Mouse (Mus musculus): Measurements from ENCODE around the gene Doc2b. TPM values are rescaled to one million over a fixed set of nuclear protein-coding genes. Genes with fewer than 3 reads are reported as not detected.

The Doc2b gene
- total RNA-seq, 2 experiments from 2014 or later = 1.1 to 1.6 TPM

DNA sequence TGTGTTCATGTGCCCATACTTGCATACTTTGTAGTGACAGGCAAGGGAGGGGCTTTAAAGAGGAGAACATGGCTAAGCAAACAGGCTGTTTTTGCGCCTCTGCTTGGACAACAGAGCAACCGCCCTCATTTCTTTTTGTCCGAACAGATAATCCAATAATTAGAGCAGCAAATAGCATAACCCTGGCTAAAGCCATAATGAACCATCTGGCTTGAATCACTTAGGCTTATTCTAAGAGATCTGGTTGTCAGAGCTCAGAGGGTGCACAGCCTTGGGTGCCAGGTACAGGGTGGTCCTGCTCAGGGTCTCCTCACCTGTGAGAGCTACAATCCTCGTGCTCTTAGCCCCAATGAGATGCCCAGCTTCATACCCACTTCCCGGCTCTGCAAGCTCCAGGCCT lies 2.5 kb downstream of the Doc2b start:
- DNase-seq (ENCODE audit: low spot score in 2 of 2) = no peak

DNA sequence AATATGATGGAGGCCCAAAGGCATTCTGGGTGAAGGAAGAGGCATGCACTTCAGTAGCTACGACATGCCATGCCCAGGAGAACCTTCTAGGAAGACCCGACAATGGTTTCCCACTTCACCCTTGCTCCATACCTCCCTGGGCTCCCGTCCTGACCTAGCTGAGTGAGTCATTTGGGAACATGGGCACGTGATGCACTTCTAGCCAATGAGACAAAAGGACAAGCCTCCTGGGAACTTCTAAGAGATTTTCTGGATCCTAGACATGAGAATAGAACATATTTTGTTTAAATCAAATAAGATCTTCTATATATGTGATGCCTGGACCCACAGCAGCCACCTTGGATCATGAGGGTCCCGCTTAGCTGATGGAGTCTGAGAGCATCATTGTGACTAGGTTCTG lies 3.3 kb downstream of the Doc2b start:
- DNase-seq (ENCODE audit: low spot score in 2 of 2) = no peak

- DNase-seq (ENCODE audit: low spot score in 2 of 2) = no peak
Observed at GRCm38 (mm10) chr11:75785897-75786296, 10.0 kb downstream of the Doc2b start.

DNA sequence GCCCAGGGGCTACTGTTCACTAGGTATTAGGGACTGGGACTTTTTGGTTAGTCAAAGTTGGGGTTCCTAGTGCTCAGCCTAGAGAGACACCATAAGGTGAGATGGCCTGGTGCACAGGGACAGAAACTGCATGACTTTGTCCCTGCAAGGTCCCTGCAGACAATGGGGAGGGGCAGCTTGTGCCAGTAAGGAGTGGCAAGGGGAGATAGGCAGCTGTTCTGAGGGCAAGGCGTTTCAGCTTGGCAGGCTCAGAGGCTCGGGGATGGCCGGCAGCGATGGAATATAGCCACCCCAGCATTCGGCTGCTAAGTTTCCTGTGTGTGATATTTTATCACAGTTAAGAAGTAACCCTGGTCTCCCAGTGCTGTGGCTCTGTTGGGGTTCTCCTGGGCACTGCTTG lies 12.1 kb downstream of the Doc2b start:
- no peak for DNase-seq (ENCODE audit: low spot score in 2 of 2)

DNA sequence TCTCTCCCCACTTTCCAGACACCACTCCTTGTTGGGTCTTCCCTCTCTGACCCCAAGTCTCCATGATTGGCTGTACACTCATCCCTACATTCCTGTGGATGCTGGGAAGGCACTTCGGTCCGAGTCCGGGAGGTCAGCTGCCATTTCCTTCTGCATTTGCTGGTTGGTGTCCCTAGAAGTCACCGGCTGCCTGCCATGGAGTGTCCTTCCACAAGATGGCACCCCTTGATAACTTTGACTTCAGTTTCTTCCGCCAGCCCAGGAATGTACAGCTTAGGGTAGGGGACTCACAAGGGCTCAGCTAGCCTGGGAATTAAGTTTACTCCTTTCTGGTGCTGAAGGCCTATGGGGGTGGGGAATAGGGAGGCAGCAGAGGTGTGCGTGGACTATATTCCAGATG lies 13.9 kb downstream of the Doc2b start:
- DNase-seq (ENCODE audit: low spot score in 2 of 2) = peak in 1 of 2 experiments; percentile 63

DNA sequence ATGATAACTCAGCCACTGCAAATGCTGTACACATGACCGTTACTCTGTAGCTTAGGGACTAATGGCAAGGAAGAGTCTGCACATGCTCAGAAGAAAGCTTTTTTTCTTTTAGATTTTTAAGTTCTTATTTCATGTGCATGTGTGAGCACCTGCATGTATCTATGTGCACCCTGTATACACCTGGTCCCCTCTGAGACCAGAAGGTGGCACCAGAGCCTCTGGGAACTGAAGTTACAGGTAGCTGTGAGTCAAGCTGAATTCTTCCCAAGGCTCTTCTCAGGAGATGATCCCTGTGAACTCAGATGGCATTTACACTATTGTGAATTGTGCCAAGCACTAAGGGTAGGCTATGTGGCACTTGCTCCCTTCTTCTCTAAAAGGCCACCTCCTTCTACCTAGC lies 19.9 kb downstream of the Doc2b start:
- no peak for DNase-seq (ENCODE audit: low spot score in 2 of 2)

DNA sequence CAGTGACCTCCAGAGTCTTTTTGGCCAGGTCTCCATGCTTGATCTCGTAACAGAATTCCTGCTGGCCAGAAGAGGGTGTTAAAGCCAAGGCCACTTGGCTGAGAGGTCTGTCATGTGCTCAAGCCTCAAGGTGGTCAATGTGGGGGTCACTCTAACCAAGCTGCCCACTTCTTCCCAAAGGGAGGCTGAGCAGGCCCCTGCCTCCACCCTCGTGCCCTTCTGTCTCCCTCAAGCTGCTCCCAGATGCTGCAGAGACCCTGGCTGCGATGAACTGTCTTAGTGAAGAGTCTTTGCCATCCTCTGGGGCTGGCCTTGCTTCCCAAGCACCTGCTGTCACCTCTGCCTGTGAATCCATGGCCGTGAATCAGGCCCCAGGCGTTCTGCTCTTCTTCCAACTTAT lies 23.3 kb downstream of the Doc2b start:
- no peak for DNase-seq (ENCODE audit: low spot score in 2 of 2)

- DNase-seq (ENCODE audit: low spot score in 2 of 2) = peak; percentile 79 to 86
Observed at GRCm38 (mm10) chr11:75769206-75769605, 26.6 kb downstream of the Doc2b start.

GRCm38 (mm10) chr11:75768091-75768989 lies 27.5 kb downstream of the Doc2b start:
- no peak for DNase-seq (ENCODE audit: low spot score in 2 of 2)

- DNase-seq (ENCODE audit: low spot score in 2 of 2) = no peak
Observed at GRCm38 (mm10) chr11:75767014-75767413, 28.8 kb downstream of the Doc2b start.

DNA sequence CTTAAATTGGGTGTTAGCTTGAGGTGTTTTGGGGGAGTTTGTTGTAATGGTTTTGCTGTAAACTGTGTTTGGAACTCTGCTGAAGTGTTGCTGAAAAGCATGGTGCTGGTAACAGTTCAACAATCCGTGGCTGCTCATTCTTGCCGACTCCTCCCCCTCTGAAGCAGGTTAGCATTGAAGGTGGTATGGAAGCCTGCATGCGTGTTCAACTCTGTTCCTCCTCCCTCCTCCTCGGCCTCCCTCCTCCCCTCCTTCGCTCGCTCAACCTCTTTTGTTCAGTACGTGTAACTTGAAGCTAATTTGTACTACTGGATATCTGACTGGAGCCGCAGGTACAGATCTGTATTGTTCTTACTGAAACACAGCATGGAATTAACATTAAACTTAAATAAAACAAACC lies 30.7 kb downstream of the Doc2b start:
- no peak for DNase-seq (ENCODE audit: low spot score in 2 of 2)

GRCm38 (mm10) chr11:75764521-75765023 lies 31.3 kb downstream of the Doc2b start:
- DNase-seq (ENCODE audit: low spot score in 2 of 2) = no peak

GRCm38 (mm10) chr11:75762708-75763107 lies 33.1 kb downstream of the Doc2b start:
- DNase-seq (ENCODE audit: low spot score in 2 of 2) = no peak

DNA sequence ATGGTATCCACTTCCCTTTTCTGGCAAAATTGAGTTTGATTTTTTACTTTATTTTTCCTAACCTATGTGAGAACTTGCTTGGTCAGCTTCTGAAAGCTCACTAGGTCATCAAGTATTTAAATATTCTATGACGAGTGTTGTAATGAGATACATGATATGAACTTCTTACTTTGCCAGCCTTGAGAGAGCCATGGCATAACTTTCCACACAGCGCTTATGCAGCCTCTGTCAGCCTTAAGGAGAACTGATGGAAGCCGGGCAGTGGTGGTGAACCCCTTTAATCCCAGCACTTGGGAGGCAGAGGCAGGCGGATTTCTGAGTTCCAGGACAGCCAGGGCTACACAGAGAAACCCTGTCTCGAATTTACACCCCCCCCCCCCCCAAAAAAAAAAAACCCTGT lies 35.1 kb downstream of the Doc2b start:
- DNase-seq (ENCODE audit: low spot score in 2 of 2) = no peak

DNA sequence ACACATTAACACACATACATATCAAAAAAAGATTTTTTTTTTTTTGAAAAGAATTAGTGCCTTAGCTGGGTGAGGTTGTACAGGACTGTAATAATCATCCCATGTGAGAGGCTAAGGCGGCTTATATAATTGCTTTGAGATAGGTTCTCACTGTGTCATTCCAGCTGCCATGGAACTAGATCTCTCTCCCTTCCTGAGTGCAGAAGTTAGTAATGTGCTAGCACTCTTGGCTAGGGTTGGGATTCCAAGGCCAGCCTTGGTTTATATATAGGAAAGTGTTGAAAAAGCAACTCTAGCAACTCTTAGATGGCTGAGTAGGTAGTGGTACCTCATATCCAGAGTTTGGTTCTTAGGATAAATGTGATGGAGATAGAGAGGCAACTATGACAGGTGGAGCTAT lies 37.3 kb downstream of the Doc2b start:
- DNase-seq (ENCODE audit: low spot score in 2 of 2) = no peak

DNA sequence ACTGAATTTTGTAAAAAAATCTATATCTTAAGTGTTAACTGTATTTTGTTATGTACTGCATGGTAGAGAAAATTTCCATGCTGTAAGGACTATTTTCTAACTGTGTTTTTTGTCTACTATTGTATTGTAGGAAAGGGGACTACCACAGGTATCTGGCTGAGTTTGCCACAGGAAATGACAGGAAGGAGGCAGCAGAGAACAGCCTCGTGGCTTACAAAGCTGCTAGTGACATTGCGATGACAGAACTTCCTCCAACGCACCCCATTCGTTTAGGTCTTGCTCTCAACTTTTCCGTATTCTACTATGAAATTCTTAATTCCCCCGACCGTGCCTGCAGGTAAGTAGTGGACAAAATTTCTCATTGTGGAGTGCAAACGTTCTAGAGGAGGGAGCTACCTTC lies 39.2 kb downstream of the Doc2b start:
- DNase-seq (ENCODE audit: low spot score in 2 of 2) = no peak

DNA sequence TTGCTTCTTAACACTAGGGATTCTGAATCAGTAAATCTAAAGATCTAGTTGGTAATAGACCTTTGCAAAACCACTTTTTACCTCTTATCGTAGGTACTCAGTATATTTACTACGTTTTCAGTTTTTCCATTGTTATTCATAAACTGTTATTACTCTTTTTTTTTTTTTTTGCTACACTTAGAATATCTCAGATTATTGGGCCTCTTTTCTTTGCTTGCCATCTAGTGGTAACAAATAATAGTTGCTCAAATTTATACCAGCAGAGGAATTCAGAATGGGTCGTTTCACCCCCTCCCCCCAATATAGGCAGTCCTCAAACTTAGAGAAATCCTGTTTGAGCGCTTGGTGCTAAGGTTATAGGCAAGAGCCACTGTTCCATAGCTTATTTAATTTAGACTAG lies 44.8 kb downstream of the Doc2b start:
- no peak for DNase-seq (ENCODE audit: low spot score in 2 of 2)

DNA sequence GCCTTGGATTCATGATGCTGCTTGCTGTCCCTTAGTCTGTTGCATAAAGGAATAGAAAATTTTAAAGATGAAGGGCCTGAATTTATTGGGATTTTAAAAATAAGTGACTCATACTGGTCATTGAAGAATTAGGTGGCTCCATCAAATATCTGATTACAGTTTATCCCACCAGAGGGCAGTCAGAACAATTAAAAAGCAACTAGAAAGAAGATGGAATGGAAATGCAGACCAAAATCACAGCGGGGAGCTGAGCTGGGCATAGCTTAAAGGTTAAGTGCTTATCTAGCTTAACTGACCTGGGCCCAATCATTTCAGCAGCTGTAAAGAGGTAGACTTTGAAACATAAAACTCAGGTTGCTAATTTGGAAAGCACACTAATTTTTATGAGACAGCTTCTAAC lies 45.3 kb downstream of the Doc2b start:
- no peak for DNase-seq (ENCODE audit: low spot score in 2 of 2)

DNA sequence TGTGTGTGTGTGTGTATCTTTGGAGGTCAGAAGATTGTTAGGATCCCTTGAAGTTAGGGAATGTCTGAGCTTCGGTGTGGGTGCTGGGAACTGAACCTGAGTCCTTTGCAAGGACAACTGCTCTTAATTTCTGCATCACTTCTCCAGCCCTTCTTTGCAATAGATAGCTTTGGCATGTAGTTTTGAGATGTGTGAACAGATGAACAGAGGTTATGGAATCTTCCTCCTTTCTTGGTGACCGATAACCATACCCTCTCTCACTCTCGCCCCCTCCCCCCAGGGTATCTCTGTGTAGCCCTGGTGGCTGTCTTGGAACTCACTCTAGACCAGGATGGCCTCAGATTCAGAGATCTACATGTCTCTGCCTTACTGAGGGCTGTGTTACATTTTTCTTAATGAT lies 51.1 kb downstream of the Doc2b start:
- no peak for DNase-seq (ENCODE audit: low spot score in 2 of 2)

DNA sequence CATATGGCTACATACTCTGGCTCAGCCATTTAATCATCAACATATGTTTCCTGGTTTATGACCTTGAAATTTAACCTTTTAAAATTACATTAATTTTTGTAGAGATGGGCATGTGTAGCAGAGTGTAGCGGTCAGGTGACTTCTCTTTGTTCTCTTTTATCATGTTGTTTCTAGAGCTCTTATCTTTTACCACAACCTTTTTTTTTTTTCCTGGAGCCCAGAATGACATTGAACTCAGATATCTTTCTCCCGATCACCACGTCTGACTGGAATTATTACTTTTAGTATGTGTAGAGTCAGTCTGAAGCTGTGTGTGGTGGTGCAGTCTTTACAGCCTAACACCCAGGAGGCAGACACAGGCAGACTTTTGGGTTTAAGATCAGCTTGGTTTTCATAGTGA lies 54.2 kb downstream of the Doc2b start:
- no peak for DNase-seq (ENCODE audit: low spot score in 2 of 2)

DNA sequence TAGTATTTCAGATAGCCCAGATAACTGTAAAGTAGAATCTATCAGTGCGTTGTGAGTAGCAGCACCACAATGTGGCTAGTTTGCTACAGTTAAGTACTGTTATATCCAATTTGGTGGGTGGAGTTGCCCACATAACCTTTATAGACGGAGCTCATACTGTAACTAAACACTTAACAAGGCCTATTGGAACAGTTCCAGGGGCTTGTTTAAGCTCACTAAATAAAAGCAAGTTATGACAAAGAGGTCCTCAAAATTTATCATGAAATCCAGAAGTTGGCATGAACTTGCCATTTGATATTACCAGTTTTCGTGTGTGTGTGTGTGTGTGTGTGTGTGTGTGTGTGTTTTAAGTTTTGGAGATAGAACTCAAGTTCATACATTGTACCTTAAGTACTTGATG lies 55.6 kb downstream of the Doc2b start:
- DNase-seq (ENCODE audit: low spot score in 2 of 2) = no peak

GRCm38 (mm10) chr11:75738477-75738821 lies 57.4 kb downstream of the Doc2b start:
- no peak for DNase-seq (ENCODE audit: low spot score in 2 of 2)

GRCm38 (mm10) chr11:75737806-75738476 lies 57.9 kb downstream of the Doc2b start:
- DNase-seq (ENCODE audit: low spot score in 2 of 2) = no peak

Measured in gastrocnemius, postnatal 4 days (tissue).